Mouse (Mus musculus): ENCODE measurements at regions not wholly inside any gene's neighbourhood (a gene's known extent, or its start where the extent isn't known, plus 50 kb on each side); places are given as distances from the start of the nearest gene placed in this dataset.

DNA sequence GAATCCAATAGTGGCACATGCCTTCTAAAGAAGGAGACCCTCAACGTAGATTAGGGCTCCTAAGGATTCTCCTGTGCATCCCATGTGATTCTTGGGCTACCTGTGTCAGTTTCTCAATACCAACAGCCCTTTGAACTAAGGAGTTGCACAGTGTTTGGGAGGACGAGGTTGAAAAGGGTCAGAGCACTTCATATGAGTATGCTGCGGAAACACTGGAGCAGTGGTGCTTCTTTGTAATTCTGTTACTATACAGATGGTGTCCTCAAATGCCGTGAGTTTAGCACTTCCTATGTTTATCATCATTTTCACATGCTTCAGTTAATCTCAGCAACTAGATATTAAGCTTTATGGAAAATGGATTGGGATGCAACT is 592.3 kb downstream of the Serpinb8 start:
- H3K9me3 ChIP-seq (replicated peaks): no peaks in the 10 kb centered on the region
- H3K27me3 ChIP-seq: no peaks in the 10 kb centered on the region
- H3K4me2 ChIP-seq: no peak overlapping the region
- 38% methylated on average over 4 of the region's 4 CpGs for WGBS
- H3K36me3 ChIP-seq: no peaks in the 10 kb centered on the region
- H3K4me3 ChIP-seq (replicated peaks): no peak overlapping the region
- H3K27ac ChIP-seq: no peak overlapping the region
- H3K4me1 ChIP-seq: no peaks in the 10 kb centered on the region
- ATAC-seq (replicated peaks; ENCODE audit: low FRiP score): no peak
- H3K9ac ChIP-seq: no peak overlapping the region

DNA sequence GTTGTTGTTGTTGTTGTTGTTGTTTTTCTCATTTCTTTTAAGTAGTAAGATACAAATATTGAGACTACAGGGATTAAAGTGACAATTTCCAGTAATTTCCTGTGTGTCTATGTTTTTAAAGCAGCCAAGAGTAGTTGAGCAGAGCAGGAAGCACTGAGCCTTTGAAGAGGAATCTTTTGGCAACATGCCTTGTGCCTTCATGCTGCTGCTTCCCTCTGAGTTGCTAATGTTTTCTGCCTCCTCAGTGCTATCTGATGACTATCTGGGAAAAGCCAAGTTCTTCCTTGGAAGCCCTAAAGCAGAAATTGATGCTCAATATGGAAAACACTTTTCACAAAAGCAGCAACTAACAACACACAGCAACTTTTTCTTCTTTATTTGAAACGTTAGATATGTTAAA is 634.2 kb downstream of the Serpinb8 start:
- WGBS: 70% methylated on average over 1 of the region's 1 CpGs
- ATAC-seq (replicated peaks; ENCODE audit: low FRiP score): no peak
- Histone ChIP-seq H3K27ac (no peak overlapping the region), H3K36me3 (no peaks in the 10 kb centered on the region), H3K9me3 (replicated peaks) (no peaks in the 10 kb centered on the region), H3K4me2 (no peak overlapping the region), H3K27me3 (no peaks in the 10 kb centered on the region), H3K4me1 (no peaks in the 10 kb centered on the region), H3K4me3 (replicated peaks) (no peak overlapping the region), H3K9ac (no peak overlapping the region)

DNA sequence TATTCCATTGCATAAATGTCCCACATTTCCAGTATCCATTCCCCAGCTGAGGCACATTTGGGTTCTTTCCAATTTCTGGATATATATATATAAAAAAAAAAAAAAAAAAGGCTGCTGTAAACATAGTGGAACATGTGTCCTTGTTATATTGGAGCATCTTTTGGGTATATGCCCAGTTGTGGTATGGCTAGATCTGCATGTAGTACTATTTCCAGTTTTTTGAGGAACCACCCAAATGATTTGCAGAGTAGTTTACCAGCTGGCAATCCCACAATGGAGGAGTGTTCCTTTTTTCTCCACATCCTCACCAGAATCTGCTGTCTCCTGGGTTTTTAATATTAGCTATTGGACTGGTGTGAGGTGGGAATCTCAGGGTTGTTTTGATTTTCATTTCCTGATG is 650.3 kb downstream of the Serpinb8 start:
- no peaks in the 10 kb centered on the region for H3K4me1 ChIP-seq
- H3K36me3 ChIP-seq: no peaks in the 10 kb centered on the region
- H3K4me2 ChIP-seq: no peak overlapping the region
- no peaks in the 10 kb centered on the region for H3K9me3 ChIP-seq (replicated peaks)
- H3K9ac ChIP-seq: no peak overlapping the region
- no peak for ATAC-seq (replicated peaks; ENCODE audit: low FRiP score)
- H3K27ac ChIP-seq: no peak overlapping the region
- no peak overlapping the region for H3K4me3 ChIP-seq (replicated peaks)
- no peaks in the 10 kb centered on the region for H3K27me3 ChIP-seq

DNA sequence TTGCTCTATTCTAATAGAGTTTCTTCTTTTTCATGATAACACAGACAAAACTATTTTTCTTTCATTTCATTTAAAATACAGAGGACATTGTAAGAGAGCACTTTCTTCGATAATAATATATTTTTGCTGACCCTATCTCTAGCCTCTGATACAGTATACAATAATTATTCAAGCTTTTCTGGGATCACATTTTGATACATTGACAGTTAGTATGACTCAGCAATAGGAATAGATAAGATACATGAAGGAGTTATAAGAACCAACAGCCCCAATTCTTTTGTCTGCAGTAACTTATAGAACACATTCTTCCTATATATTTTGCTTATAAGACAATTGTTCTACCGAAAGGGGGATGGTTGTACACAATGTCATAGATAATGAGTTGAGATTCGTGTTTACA is 665.3 kb downstream of the Serpinb8 start:
- no peaks in the 10 kb centered on the region for H3K4me1 ChIP-seq
- no peak overlapping the region for H3K4me3 ChIP-seq (replicated peaks)
- H3K36me3 ChIP-seq: no peaks in the 10 kb centered on the region
- 81% methylated on average over 3 of the region's 3 CpGs for WGBS
- no peak overlapping the region for H3K4me2 ChIP-seq
- no peaks in the 10 kb centered on the region for H3K9me3 ChIP-seq (replicated peaks)
- ATAC-seq (replicated peaks; ENCODE audit: low FRiP score): no peak
- no peaks in the 10 kb centered on the region for H3K27me3 ChIP-seq
- H3K27ac ChIP-seq: no peak overlapping the region
- H3K9ac ChIP-seq: no peak overlapping the region

DNA sequence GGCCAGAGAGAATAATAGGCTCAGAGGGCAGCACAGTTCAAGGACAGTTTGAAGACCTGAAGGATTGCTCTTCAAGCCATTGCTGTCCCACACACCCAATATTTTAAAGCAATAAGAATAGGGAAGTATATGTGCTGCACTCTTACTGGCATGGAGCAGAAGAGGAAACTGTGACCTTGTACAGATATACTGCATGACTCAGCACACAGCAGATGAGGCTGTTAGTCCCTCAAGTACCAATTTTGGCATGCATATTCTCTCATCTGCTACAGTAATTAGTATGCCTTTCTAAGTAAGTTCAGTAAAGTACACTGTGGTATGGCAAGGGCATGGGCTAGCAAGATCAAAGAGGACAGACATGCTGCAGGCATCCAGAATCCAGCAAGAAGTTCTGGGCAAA is 669.5 kb downstream of the Serpinb8 start:
- Histone ChIP-seq H3K4me3 (replicated peaks) (no peak overlapping the region), H3K9me3 (replicated peaks) (no peaks in the 10 kb centered on the region), H3K9ac (no peak overlapping the region), H3K4me1 (no peaks in the 10 kb centered on the region), H3K4me2 (no peak overlapping the region), H3K27ac (no peak overlapping the region), H3K36me3 (no peaks in the 10 kb centered on the region), H3K27me3 (no peaks in the 10 kb centered on the region)
- ATAC-seq (replicated peaks; ENCODE audit: low FRiP score): no peak

GRCm38 (mm10) chr1:108282099-108282498 is 692.3 kb downstream of the Serpinb8 start:
- Histone ChIP-seq H3K27me3 (no peaks in the 10 kb centered on the region), H3K4me2 (no peak overlapping the region), H3K36me3 (no peaks in the 10 kb centered on the region), H3K9ac (no peak overlapping the region), H3K4me3 (replicated peaks) (no peak overlapping the region), H3K27ac (no peak overlapping the region), H3K9me3 (replicated peaks) (no peaks in the 10 kb centered on the region), H3K4me1 (no peaks in the 10 kb centered on the region)
- WGBS: 53% methylated on average over 5 of the region's 5 CpGs
- ATAC-seq (replicated peaks; ENCODE audit: low FRiP score): no peak; the same call in 1 of the 2 replicates

DNA sequence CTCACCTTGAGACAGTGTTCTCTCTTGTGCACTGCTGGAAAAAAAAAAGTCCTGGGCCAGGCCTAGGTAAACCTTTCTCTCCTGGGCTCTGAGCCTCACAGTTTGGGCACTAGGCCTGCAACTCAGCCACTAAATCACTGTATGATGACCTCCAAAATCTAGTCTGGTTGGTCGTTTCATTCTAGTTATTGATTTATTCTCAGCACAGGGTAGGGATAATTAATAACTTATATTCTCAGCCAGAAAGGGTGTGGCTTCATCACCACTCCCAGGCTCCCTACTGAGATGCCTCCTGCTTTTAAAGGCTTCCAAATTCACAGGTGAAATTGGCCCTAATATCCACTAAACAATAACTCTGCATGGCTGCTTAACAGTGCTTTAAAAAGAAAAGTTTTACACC is 696.8 kb downstream of the Serpinb8 start:
- WGBS: 53% methylated on average over 1 of the region's 1 CpGs

More for the DNA sequence above, 696.8 kb downstream of the Serpinb8 start:
- Histone ChIP-seq H3K4me2 (no peak overlapping the region), H3K27me3 (no peaks in the 10 kb centered on the region), H3K4me3 (replicated peaks) (no peak overlapping the region), H3K27ac (no peak overlapping the region), H3K36me3 (no peaks in the 10 kb centered on the region), H3K9ac (no peak overlapping the region), H3K9me3 (replicated peaks) (no peaks in the 10 kb centered on the region), H3K4me1 (no peaks in the 10 kb centered on the region)
- no peak for ATAC-seq (replicated peaks; ENCODE audit: low FRiP score)
